Mouse (Mus musculus) left cerebral cortex, adult 18-20 months (tissue): ENCODE measurements around the gene Dhx16. TPM values are rescaled to one million over a fixed set of nuclear protein-coding genes. Genes with fewer than 3 reads are reported as not detected.
"Not testable (repeated sequence)": the region's sequence is repeated elsewhere in the genome, so short reads cannot be mapped to it uniquely, and the experiment has no call there.

ENCODE experiments used
- DNase-seq, 2 experiments: peaks; one replicate each; pipeline ENCODE4 v3.0.0; 2021 to 2022; ENCODE audit warnings: low spot score in 2 of 2, mixed read lengths in 1 of 2
- long read RNA-seq, 2 experiments: library from polyadenylated mRNA; stranded (forward); transcript quantifications; one replicate each; pipeline ENCODE4 v2.0.0; 2021
- total RNA-seq, 2 experiments: library from RNA; stranded (reverse); gene quantifications; 2 replicates each; pipeline ENCODE4 v1.2.3; 2021

The Dhx16 gene
- total RNA-seq, result 10 to 100 TPM; 30.6 to 32.3 TPM
- long read RNA-seq, experiment 1, transcript Dhx16-201 (20 exons, 3,351 nt), result major isoform, 32 of 46 reads
- long read RNA-seq, experiment 1, partial matches to known transcripts, result 4 of 46 reads
- long read RNA-seq, experiment 1, other reads (novel, unspliced or antisense), result 10 of 46 reads
- long read RNA-seq, experiment 2, transcript Dhx16-201 (20 exons, 3,351 nt), result major isoform, 15 of 26 reads
- long read RNA-seq, experiment 2, partial matches to known transcripts, result 3 of 26 reads
- long read RNA-seq, experiment 2, other reads (novel, unspliced or antisense), result 8 of 26 reads

GRCm38 (mm10) chr17:35879245-35880057 lies at the start of gene Dhx16:
TSS of gene Dhx16 (plus strand) at chr17:35879819.
- peak; percentile 97 to 98 for DNase-seq

GRCm38 (mm10) chr17:35832400-35833238 lies 47.0 kb upstream of the Dhx16 start:
- DNase-seq, result no peak

DNA sequence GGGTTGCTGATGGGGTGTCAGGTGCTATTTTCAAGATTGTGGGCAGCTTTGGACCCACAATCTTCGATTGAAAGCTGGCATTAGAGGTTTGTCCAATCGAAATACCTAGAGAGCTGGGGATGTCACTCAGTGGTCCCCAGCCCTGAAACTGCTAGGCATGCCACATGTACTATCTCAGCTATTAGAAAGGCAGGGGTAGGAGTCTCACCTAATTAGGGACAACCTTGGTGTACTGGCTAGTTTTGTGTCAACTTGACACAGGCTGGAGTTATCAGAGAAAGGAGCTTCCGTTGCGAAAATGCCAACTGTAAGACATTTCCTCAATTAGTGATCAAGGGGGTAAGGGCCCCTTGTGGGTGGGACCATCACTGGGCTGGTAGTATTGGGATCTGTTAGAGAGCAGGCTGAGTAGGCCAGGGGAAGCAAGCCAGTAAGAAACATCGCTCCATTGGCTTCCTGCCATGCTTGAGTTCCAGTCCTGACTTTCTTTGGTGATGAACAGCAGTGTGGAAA lies 46.3 kb upstream of the Dhx16 start:
- DNase-seq, result no peak

GRCm38 (mm10) chr17:35833894-35834293 lies 45.7 kb upstream of the Dhx16 start:
- DNase-seq, result no peak

GRCm38 (mm10) chr17:35834696-35835422 lies 44.8 kb upstream of the Dhx16 start:
- peak in 1 of 2 experiments; percentile 29 for DNase-seq

GRCm38 (mm10) chr17:35835424-35836140 lies 44.0 kb upstream of the Dhx16 start:
- DNase-seq, result peak; percentile 20 to 42

- DNase-seq, result peak; percentile 88 to 93
Measured at GRCm38 (mm10) chr17:35836178-35836965, 43.2 kb upstream of the Dhx16 start.

DNA sequence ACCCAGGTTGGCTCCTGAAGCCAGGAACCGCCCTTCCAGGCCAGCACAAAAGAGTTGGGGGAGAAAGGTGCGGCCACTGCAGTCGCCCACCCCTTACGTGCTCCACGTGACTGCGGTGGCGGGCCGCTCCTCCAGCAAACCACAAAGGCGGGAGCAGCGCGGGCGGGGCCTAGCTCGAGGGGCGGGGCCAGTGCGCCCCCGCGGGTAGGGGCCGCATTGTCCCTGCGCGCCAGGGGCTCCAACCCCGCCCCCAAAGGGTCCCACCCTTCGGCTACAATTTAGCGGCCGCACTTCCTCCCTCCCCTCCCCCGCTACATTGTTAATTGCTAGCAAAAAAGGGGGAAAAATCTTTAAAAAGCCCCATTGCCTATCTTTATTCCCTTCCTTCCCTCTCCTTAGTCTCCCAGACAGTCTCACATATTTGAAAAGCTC lies 42.6 kb upstream of the Dhx16 start:
- DNase-seq, result peak; percentile 78 to 84

- peak; percentile 30 to 44 for DNase-seq
Measured at GRCm38 (mm10) chr17:35837487-35837886, 42.1 kb upstream of the Dhx16 start.

- DNase-seq, result peak; percentile 95 to 98
Measured at GRCm38 (mm10) chr17:35838122-35838544, 41.5 kb upstream of the Dhx16 start, which contains the start of gene Tubb5. TSS of gene Tubb5 (minus strand) at chr17:35838306.

DNA sequence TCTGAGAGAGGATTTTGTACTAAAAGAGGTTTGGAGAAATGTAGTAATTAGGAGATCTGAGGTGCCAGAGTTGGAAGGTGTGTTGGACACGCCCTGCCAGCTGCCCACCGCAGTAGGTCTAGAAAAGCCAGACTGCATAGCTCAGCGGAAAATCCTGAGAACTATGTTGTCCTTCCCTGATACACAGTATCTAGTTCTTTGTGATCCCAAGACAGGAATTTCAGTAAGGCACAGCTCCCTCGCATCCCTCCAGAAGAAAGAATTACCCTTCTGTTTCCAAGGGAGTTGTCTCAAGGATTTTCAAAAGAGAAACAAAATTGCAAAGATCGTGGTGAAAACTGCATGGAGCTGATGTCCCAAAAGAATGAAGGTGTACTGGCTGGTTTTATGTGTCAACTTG lies 41.0 kb upstream of the Dhx16 start:
- no peak for DNase-seq

DNA sequence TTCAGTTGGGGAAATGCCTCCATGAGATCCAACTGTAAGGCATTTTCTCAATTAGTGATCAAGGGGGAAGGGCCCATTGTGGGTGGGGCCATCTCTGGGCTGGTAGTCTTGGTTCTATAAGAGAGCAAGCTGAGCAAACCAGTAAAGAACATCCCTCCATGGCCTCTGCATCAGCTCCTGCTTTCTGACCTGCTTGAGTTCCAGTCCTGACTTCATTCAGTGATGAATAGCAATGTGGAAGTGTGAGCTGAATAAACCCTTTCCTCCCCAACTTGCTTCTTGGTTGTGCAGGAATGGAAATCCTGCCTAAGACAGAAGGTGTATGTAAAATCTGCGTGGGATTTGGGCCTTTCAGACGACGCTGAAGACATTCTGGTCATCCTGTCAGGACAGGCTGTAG lies 40.6 kb upstream of the Dhx16 start:
- not testable (repeated sequence) for DNase-seq

DNA sequence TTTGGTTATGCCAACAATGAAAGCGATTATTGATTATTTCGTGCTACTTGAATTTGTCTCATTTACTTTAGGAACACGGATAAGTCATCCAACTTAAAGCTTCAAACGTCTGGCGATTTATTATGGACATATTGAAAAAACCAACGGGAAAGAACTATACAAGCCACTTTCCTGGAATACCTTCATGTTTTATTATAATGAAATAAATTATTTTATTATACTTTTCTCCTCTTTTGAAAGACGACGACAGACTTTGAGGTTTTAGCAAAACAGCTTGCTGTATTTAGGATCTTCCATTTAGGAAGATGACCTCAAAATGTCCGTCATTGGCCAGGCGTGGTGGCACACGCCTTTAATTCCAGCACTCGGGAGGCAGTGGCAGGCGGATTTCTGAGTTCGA lies 39.1 kb upstream of the Dhx16 start:
- no peak for DNase-seq

GRCm38 (mm10) chr17:35841076-35841950 lies 38.3 kb upstream of the Dhx16 start, which contains the start of gene Mdc1:
TSS of gene Mdc1 (plus strand) at chr17:35841515.
- peak; percentile 99 for DNase-seq

DNA sequence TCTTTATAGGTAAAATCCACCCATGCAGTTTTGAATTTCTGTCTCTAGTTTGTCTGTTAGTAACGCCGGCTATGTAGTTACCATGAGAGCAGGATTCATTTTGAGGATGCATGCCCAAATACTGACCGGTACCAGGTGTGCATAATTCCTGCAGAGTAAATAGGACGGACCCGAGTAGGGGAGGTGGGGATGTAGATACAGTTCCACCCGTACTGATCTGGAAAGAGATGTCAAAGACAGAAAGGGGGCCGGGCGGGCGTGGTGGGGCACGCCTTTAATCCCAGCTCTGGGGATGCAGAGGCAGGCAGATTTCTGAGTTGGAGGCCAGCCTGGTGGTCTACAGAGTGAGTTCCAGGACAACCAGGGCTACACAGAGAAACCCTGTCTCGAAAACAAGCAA lies 37.6 kb upstream of the Dhx16 start:
- no peak for DNase-seq

- DNase-seq, result no peak
Measured at GRCm38 (mm10) chr17:35843514-35843913, 36.1 kb upstream of the Dhx16 start.

- DNase-seq, result peak; percentile 44 to 52
Measured at GRCm38 (mm10) chr17:35848112-35848511, 31.5 kb upstream of the Dhx16 start.

DNA sequence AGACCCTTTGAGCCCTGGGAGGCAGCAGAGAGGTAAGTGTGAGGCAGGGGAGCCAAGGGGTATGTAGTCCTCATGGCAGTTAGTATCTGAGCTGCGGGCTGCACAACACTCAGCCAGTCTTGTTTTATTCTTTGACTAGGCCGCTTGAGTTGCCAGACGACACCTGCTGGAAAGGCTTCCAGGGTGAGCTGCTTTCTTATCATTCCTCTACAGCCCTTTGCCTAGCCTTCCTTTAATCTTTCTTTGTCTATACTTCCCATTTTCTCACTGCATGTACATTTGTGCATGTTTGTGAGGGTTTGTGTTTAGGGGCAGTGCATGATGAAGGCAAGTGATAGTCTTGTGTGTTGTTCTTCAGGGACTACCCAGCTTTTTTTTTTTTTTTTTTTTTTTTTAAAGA lies 28.6 kb upstream of the Dhx16 start:
- DNase-seq, result no peak
